Mouse (Mus musculus) liver, embryonic 14.5 days (tissue): ENCODE data around the gene Gm42742.

Experiments used
- CTCF ChIP-seq: IDR thresholded peaks from 2 replicates; pipeline ENCODE4 v1.5.1; 2016; ENCODE audit warnings: antibody characterized with exemption, low read depth, control low read depth
- EP300 ChIP-seq: IDR thresholded peaks from 2 replicates; pipeline ENCODE4 v1.6.1; 2016; ENCODE audit warnings: antibody characterized with exemption, low read depth

GRCm38 (mm10) chr7:127003620-127004019 is 17.3 kb downstream of the Gm42742 start:
- TF ChIP-seq CTCF (no peak), EP300 (no peak)
